Mouse (Mus musculus): ENCODE measurements around the gene Prpf6.
A peak's percentile ranks its signal among the peaks of the same experiment; 100 is the strongest.

Gene Prpf6

GRCm38 (mm10) chr2:181689466-181690160, 97.9 kb downstream of the Prpf6 start:
- DNase-seq (ENCODE audit: low read depth) = no peak

- no peak for DNase-seq (ENCODE audit: low read depth)
These were observed 99.4 kb downstream of the Prpf6 start for GRCm38 (mm10) chr2:181691083-181691482.

- DNase-seq (ENCODE audit: low read depth) = no peak
These were observed 99.9 kb downstream of the Prpf6 start for GRCm38 (mm10) chr2:181691571-181691970.

- DNase-seq (ENCODE audit: low read depth) = no peak
These were observed 100.6 kb downstream of the Prpf6 start for GRCm38 (mm10) chr2:181692304-181692703.

- DNase-seq (ENCODE audit: low read depth) = peak; percentile 85
These were observed 101.9 kb downstream of the Prpf6 start, which contains the start of gene Rgs19 for GRCm38 (mm10) chr2:181693339-181694280. Gene Rgs19 (minus strand): TSS chr2:181693977.

GRCm38 (mm10) chr2:181694581-181694980, 102.9 kb downstream of the Prpf6 start:
- no peak for DNase-seq (ENCODE audit: low read depth)

- no peak for DNase-seq (ENCODE audit: low read depth)
These were observed 104.1 kb downstream of the Prpf6 start for GRCm38 (mm10) chr2:181695776-181696175.

- no peak for DNase-seq (ENCODE audit: low read depth)
These were observed 105.2 kb downstream of the Prpf6 start for GRCm38 (mm10) chr2:181696801-181697420.

- no peak for DNase-seq (ENCODE audit: low read depth)
These were observed 106.6 kb downstream of the Prpf6 start, which contains the start of gene Lkaaear1 for GRCm38 (mm10) chr2:181698241-181698640. Gene Lkaaear1 (minus strand): TSS chr2:181698442.

All from NIH3T3 (cell line).